Mouse (Mus musculus) ES-Bruce4 (cell line): Measurements from ENCODE around the gene Zfp984.
"Not testable (repeated sequence)": the region's sequence is repeated elsewhere in the genome, so short reads cannot be mapped to it uniquely, and the experiment has no call there.

Experiments used
- CTCF ChIP-seq: IDR thresholded peaks from one replicate; pipeline ENCODE4 v1.8.1; 2011; ENCODE audit warnings: low read depth, low read length
- EP300 ChIP-seq: IDR thresholded peaks from 2 replicates; pipeline ENCODE4 v1.6.1; 2011; ENCODE audit warnings: low read depth, low read length; ENCODE audit not compliant: insufficient read depth
- POLR2A ChIP-seq: IDR thresholded peaks from one replicate; pipeline ENCODE4 v1.8.1; 2011; ENCODE audit warnings: low read length; ENCODE audit not compliant: insufficient read depth

DNA sequence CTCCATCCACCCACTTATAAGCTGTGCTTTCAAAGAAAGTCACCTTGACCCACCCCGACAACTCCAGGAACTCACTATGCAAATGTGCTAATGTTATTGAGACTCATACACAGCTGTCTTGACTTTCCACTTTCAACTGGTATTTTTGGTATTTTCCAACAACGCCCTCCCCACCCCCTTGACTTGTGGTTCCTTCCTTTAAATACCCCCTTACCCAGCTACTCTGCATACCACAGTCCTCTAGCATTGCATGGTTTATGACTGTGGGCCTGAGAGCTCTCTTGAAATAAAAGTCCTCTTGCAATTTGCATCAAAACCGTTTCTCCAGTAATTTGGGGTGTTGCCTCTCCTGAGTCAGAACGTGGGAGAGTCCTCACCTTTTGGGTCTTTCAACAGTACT is 1.1 kb downstream of the Zfp984 start:
- TF ChIP-seq CTCF, POLR2A, EP300: not testable (repeated sequence)
